Mouse (Mus musculus) embryonic facial prominence, embryonic 14.5 days (tissue): ENCODE data around the gene Ndufa12. TPM values are rescaled to one million over a fixed set of nuclear protein-coding genes. Genes with fewer than 3 reads are reported as not detected.

ENCODE experiments used
- ATAC-seq: fragments of 200-750 bp; cut with Nextera tagmentation; 2 replicates; pipeline ENCODE4 v1.8.0; 2017; ENCODE audit warnings: low read depth, moderate number of reproducible peaks, moderate TSS enrichment
- DNase-seq: peaks from one replicate; pipeline ENCODE4 v3.0.0-alpha.2; 2015; ENCODE audit warnings: low spot score
- H3K27ac ChIP-seq: fragments of 300-500 bp; sonication (generic); replicated peaks from 2 replicates; pipeline ENCODE4 v1.5.1; 2014; ENCODE audit warnings: low read depth, mild to moderate bottlenecking, low read length, moderate library complexity
- H3K27me3 ChIP-seq: fragments of 300-500 bp; sonication (generic); replicated peaks from 2 replicates; pipeline ENCODE4 v1.6.1; 2014; ENCODE audit warnings: low read length; ENCODE audit not compliant: control insufficient read depth, insufficient read depth
- H3K36me3 ChIP-seq: fragments of 300-500 bp; sonication (generic); 2 replicates; pipeline ENCODE4 v1.6.1; 2014; ENCODE audit warnings: low read length, mixed read lengths; ENCODE audit not compliant: control insufficient read depth, insufficient read depth
- H3K4me1 ChIP-seq: fragments of 300-500 bp; sonication (generic); 2 replicates; pipeline ENCODE4 v1.6.1; 2014; ENCODE audit warnings: antibody characterized with exemption, low read length; ENCODE audit not compliant: control insufficient read depth, insufficient read depth
- H3K4me2 ChIP-seq: fragments of 300-500 bp; sonication (generic); 2 replicates; pipeline ENCODE4 v1.6.1; 2014; ENCODE audit warnings: low read depth, mild to moderate bottlenecking, low read length, moderate library complexity, mixed read lengths
- H3K4me3 ChIP-seq: fragments of 300-500 bp; sonication (generic); 2 replicates; pipeline ENCODE4 v1.5.1; 2014; ENCODE audit warnings: low read depth, mild to moderate bottlenecking, low read length
- H3K9ac ChIP-seq: fragments of 300-500 bp; sonication (generic); 2 replicates; pipeline ENCODE4 v1.6.1; 2014; ENCODE audit warnings: low read depth, mild to moderate bottlenecking, low read length, moderate library complexity, mixed read lengths
- H3K9me3 ChIP-seq: fragments of 300-500 bp; sonication (generic); 2 replicates; pipeline ENCODE4 v1.6.1; 2016; ENCODE audit warnings: low read length; ENCODE audit not compliant: control insufficient read depth
- WGBS: fragments of 180-500 bp; shearing (Covaris S2); extraction: QIAGEN DNeasy Blood & Tissue Kit; methylation state at CpG from one replicate; pipeline ENCODE4 v1.1.7; 2014; 5-methylcytosine and 5-hydroxymethylcytosine counted together
- polyA plus RNA-seq: library from polyadenylated mRNA; unstranded; fragments of >200 nt; fragmentation: Nextera tagmentation; extraction: Ambion mirVana; gene quantifications from 2 replicates; pipeline ENCODE4 v1.2.1, GENCODE M21; 2014

The Ndufa12 gene
- polyA plus RNA-seq, 1 experiment from 2014 or later: 366 TPM

DNA sequence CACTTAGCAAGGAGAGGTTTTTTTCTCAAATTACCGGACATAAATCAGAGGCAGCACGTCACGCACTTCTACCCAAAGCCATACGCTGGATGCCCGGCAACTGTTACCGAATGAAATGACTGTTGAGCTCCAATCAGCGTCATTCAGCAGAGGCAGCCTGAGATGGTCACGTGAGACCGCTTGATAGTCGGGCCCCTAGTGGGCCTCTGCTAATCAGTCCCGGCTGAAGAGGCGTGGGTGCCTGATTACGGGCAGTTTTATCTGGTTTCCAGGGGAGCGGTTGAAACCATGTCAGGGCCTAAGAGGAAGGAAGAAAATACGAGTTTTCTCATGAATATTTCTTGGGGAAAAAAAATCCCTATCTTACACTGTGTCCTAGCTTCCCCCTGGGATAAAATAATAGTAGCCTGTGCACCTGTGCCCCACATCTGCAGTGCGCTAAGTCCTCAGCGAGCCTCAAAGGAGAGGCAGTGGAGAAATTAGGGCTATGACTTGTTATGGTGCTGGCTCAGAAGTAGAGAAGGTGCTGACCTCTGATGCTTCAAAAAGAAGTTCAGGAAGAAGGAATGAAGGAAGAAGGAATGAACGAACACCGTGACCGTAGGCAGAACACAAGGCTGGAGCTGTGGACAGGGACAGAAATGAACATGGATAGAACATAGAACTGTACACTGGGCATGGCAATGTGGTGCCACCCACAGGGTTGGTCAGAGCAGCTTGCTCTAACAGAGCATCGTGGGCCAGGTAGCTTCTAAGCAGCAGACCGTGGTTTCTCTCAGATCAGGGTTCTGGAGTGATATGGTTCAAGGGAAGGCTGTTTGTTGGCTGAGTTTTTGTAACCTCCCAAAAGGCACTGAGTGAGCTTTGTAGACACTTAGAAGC is 51.3 kb downstream of the Ndufa12 start:
- peak; percentile 85 for ATAC-seq
- no peak overlapping the region for H3K4me3 ChIP-seq

DNA sequence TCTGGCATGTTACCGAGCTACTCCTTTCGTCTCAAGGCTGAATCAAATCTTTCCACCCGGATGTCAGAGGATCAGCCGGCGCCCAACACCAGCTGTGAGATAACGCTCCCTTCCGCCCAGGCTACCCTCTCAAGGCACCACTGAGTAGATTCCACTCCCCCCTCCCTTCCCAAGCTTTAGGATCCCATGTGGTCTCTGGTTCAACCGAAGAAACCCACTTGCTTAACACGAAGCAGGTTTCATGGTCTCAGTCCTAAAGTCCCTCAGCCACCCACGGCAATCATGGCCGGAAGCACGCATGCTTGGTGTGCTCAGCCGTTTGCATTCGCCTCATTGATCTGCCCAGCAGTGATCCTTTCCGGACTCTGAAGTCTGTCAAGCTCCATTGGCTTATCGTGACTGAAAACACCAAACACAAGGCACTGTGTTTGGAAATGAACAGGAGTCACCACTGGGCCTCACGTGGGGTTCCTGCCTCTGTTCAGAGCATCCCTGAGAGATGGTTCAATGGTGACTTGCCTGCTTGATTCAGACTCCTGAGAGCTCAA is 54.8 kb downstream of the Ndufa12 start:
- Histone ChIP-seq H3K4me1 (peaks cover 7% of the 10 kb centered on the region; the same call in 1 of the 2 replicates), H3K4me2 (no peak overlapping the region), H3K27ac (no peak overlapping the region), H3K4me3 (no peak overlapping the region), H3K9ac (no peak overlapping the region), H3K27me3 (no peaks in the 10 kb centered on the region), H3K36me3 (no peaks in the 10 kb centered on the region), H3K9me3 (no peaks in the 10 kb centered on the region)
- DNase-seq: no peak
- WGBS: 71% methylated on average over 17 of the region's 17 CpGs
- no peak for ATAC-seq

More for the DNA sequence above, 51.3 kb downstream of the Ndufa12 start:
- no peak overlapping the region for H3K27ac ChIP-seq
- WGBS: 41% methylated on average over 22 of the region's 22 CpGs
- H3K4me1 ChIP-seq: peaks cover 7% of the 10 kb centered on the region; the same call in 1 of the 2 replicates
- no peak overlapping the region for H3K9ac ChIP-seq
- H3K27me3 ChIP-seq: no peaks in the 10 kb centered on the region
- H3K36me3 ChIP-seq: no peaks in the 10 kb centered on the region
- peak; percentile 75 for DNase-seq
- no peaks in the 10 kb centered on the region for H3K9me3 ChIP-seq
- peak overlapping the region; percentile 33; the same call in 1 of the 2 replicates for H3K4me2 ChIP-seq

DNA sequence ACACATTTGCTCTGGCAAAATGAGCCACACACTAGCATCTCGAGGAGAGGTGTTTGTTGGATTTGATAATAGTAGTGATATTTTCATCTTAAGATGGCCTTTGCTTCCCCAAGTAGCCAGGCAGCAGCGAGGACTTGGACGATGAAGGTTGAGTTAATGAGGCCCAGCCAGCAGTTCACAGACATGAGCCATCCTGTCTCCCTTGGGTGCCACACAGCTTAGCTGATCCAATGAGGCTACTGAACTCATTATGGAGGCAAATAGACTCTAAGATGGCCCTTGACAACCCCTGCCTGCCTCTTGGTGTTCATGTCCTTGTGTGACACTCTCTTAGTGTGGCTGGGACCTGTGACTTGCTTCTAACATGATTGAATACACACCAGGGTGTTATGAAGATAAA is 56.2 kb downstream of the Ndufa12 start:
- Histone ChIP-seq H3K27me3 (no peaks in the 10 kb centered on the region), H3K9ac (no peak overlapping the region), H3K9me3 (no peaks in the 10 kb centered on the region), H3K27ac (no peak overlapping the region), H3K36me3 (no peaks in the 10 kb centered on the region), H3K4me2 (no peak overlapping the region), H3K4me3 (no peak overlapping the region), H3K4me1 (peaks cover 2% of the 10 kb centered on the region; the same call in 1 of the 2 replicates)
- WGBS: 62% methylated on average over 3 of the region's 3 CpGs
- no peak for ATAC-seq
- DNase-seq: no peak

DNA sequence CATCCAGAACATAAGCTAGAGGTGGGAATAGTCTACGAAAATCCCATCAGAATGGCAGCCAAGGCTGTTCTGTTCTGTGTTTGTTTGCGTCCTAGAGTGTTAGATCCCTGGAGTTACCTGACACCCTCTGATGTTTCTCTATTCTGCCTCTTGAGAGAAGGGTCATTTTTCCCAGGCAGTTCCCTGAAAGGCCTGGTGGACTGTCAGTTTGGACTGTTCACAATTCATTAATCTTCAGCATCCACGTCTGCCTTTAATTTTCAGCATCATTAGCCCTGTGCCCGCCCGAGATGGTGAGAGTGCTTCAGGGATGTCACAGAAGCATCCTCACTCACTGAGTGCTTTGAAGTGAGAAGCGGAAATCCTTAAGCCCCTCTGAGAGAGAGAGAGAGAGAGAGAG is 57.2 kb downstream of the Ndufa12 start:
- no peaks in the 10 kb centered on the region for H3K9me3 ChIP-seq
- no peak overlapping the region for H3K4me2 ChIP-seq
- H3K4me1 ChIP-seq: no peaks in the 10 kb centered on the region
- H3K27me3 ChIP-seq: no peaks in the 10 kb centered on the region
- no peak for ATAC-seq
- WGBS: 33% methylated on average over 6 of the region's 6 CpGs
- H3K9ac ChIP-seq: no peak overlapping the region
- no peaks in the 10 kb centered on the region for H3K36me3 ChIP-seq
- no peak overlapping the region for H3K4me3 ChIP-seq
- DNase-seq: no peak
- H3K27ac ChIP-seq: no peak overlapping the region

DNA sequence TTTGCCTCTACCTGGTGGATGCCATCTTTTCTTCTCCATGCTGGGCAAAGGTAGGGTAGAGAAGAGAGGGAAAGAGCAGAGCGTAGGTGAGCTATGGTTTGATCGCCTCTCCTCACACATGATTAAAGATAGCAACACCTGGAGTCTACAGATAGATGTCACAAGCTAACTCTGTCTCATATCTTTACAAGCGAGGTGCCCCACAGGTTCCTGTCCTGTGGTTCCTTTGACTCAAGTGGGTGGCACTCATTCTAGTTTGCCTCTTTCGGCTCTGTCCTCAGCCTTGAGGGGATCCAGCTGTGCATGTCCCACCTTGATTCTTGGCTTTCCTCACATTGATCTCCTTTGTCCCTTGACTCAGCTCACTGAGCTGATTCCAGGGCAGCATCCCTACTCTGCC is 58.0 kb downstream of the Ndufa12 start:
- ATAC-seq: no peak
- H3K4me2 ChIP-seq: no peak overlapping the region
- no peaks in the 10 kb centered on the region for H3K4me1 ChIP-seq
- 94% methylated on average over 4 of the region's 4 CpGs for WGBS
- no peak overlapping the region for H3K4me3 ChIP-seq
- H3K27ac ChIP-seq: no peak overlapping the region
- DNase-seq: no peak
- no peaks in the 10 kb centered on the region for H3K9me3 ChIP-seq
- H3K9ac ChIP-seq: no peak overlapping the region
- H3K27me3 ChIP-seq: no peaks in the 10 kb centered on the region
- no peaks in the 10 kb centered on the region for H3K36me3 ChIP-seq

DNA sequence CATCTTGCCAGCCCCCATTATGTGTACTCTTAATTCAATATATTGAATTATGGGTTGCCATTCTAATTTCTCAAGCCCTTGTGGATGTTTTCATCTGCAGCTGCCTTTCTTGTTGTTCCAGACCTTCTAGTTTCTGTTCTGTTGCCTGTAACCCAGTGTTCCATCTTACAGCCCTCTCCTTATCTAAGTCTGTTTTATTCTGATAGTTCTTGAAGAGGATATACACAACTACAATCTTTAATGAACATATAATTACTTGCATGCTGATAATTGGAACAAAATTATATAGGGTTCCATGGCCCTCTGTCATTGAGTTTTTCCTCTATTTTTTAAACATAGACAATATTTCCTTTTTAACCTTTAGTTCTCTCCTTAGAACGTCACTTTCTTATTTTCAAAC is 62.0 kb downstream of the Ndufa12 start:
- Histone ChIP-seq H3K36me3 (no peaks in the 10 kb centered on the region), H3K27me3 (no peaks in the 10 kb centered on the region), H3K4me2 (no peak overlapping the region), H3K27ac (no peak overlapping the region), H3K4me3 (no peak overlapping the region), H3K9me3 (no peaks in the 10 kb centered on the region), H3K4me1 (no peaks in the 10 kb centered on the region), H3K9ac (no peak overlapping the region)
- no peak for DNase-seq
- 71% methylated on average over 1 of the region's 1 CpGs for WGBS
- no peak for ATAC-seq

DNA sequence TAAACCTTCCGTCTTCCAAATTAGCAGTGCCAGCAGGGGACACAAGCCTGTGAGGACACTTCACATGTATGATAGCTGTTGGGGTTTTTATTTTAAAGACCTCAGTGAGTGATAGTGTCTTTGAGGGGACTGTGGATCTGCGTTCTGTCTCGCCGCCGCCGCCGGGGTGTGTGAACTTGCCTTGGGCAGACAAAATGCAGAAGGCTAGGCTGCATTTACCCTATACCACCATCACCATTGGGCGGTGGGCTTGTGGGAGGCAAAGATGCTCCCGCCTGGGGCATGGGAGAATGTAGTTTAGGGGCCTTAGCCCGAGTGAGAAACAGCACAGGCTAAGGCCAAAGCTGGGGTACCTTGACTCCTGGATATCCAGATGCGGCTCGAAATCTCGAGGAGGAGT is 64.1 kb downstream of the Ndufa12 start:
- Histone ChIP-seq H3K4me1 (no peaks in the 10 kb centered on the region), H3K9ac (no peak overlapping the region), H3K4me3 (no peak overlapping the region), H3K9me3 (no peaks in the 10 kb centered on the region), H3K27me3 (no peaks in the 10 kb centered on the region), H3K27ac (no peak overlapping the region), H3K36me3 (no peaks in the 10 kb centered on the region), H3K4me2 (no peak overlapping the region)
- no peak for DNase-seq
- WGBS: 90% methylated on average over 13 of the region's 13 CpGs
- no peak for ATAC-seq

DNA sequence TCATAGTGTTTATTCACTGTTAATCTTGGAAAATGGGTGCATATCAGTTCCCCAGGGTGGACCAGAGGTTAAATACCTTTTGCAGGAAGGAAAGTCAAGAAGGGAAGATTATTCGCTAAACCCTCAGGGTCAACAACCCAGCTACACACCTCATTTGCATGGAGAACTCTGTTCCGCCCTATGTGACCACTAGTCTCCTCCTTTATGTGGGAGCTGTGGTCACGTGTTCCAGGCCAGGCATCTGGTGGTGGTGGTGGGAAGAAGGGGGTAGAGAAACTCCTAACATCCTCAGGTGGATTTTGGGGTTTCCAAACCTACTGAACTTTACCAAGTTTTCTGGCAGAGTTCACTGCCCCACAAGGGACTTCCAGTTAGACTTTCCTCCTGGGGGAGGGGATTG is 64.7 kb downstream of the Ndufa12 start:
- H3K4me1 ChIP-seq: no peaks in the 10 kb centered on the region
- ATAC-seq (no peak), DNase-seq (no peak)
- no peaks in the 10 kb centered on the region for H3K9me3 ChIP-seq
- no peaks in the 10 kb centered on the region for H3K36me3 ChIP-seq
- H3K27me3 ChIP-seq: no peaks in the 10 kb centered on the region
- H3K9ac ChIP-seq: no peak overlapping the region
- 71% methylated on average over 3 of the region's 3 CpGs for WGBS
- no peak overlapping the region for H3K4me2 ChIP-seq
- H3K27ac ChIP-seq: no peak overlapping the region
- no peak overlapping the region for H3K4me3 ChIP-seq
